Mouse (Mus musculus) adipocyte (in vitro differentiated cells): ENCODE results near the gene Rnf114.

ENCODE experiments used
- DNase-seq: peaks from one replicate; pipeline ENCODE4 v3.0.0-alpha.2; 2016; ENCODE audit warnings: low spot score

The Rnf114 gene

GRCm38 (mm10) chr2:167474218-167474617 lies 18.2 kb upstream of the Rnf114 start:
- DNase-seq: peak; percentile 53

DNA sequence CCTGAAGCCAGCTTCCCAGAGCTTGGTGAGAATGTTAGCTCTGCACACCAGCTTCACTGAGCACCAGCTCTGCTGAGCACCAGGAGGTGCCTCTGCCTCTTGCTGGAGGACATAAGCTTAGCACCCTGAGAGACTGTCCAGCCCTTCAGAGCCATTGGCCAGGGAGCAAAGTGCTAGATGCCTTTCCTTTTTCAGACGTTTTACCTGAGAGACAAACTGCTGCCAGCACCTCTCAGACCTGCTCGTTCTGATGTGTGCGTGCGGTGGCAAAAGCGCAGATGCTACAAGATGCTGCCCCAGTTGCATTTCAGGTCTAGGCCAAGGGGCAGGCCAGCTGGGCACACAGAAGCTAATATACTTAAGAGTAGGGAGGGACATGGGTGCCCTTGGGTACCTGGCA lies 16.8 kb upstream of the Rnf114 start:
- no peak for DNase-seq

DNA sequence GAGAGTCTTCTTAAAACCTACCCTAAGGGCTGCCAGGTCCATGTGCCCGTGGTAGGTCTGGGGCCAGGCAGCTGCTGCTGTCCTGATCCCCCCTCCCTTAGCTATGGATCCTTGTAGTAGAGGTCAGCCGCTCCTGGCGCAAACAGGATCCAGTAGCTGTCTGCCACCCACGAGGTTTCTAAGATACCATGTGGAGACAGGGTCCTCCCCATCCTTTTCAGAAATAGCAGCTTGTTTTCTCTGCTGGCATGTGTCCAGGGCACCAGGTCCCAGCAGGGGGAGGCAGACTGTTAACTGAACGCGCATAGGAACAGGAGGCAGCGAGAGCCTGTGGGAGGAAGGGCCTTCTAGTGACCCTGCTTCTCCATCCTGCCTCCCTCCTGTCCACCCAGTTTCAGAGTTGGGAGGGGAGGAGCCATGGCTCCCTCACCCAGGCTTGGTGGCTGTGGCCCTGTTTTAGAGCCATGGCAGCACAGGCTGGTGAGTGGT lies 16.2 kb upstream of the Rnf114 start:
- DNase-seq: peak; percentile 51

GRCm38 (mm10) chr2:167476762-167477161 lies 15.7 kb upstream of the Rnf114 start:
- no peak for DNase-seq

DNA sequence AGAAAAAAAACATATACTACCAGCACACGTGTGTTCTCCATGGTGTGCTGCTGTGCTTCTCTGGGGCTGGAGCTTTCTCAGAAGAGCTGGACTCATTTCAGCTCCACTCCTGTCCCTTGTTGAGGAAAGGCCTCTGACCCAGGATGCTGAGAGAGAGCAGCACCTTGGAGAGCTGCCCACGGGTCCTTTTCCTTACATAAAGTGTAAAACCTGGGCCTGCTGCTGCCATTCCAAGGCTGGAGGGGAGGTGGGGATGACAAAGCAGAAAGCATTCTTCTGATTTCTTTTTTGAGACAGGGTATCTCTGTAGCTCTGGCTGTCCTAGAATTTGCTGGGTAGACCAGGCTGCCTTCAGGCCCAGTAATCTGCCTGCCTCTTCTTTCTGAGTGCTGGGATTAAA lies 14.3 kb upstream of the Rnf114 start:
- peak; percentile 79 for DNase-seq

DNA sequence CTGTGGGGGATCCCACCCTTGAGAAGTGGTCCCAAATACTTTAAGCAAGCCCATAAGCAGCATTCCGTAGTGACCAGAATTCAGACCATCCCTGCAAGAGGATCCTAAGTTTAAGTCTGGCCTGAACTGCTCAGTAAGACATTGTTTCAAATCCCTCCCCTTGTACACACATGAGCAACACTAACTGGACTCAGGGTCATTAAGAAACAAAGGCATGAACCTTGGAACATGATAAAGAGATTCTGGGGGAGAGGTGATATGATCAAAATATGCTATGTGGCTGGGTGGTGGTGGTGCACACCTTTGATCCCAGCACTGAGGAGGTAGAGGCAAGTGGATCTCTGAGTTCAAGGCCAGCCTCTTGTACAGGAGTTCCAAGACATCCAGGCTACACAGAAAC lies 12.9 kb upstream of the Rnf114 start:
- no peak for DNase-seq

GRCm38 (mm10) chr2:167482681-167483080 lies 9.8 kb upstream of the Rnf114 start:
- no peak for DNase-seq

DNA sequence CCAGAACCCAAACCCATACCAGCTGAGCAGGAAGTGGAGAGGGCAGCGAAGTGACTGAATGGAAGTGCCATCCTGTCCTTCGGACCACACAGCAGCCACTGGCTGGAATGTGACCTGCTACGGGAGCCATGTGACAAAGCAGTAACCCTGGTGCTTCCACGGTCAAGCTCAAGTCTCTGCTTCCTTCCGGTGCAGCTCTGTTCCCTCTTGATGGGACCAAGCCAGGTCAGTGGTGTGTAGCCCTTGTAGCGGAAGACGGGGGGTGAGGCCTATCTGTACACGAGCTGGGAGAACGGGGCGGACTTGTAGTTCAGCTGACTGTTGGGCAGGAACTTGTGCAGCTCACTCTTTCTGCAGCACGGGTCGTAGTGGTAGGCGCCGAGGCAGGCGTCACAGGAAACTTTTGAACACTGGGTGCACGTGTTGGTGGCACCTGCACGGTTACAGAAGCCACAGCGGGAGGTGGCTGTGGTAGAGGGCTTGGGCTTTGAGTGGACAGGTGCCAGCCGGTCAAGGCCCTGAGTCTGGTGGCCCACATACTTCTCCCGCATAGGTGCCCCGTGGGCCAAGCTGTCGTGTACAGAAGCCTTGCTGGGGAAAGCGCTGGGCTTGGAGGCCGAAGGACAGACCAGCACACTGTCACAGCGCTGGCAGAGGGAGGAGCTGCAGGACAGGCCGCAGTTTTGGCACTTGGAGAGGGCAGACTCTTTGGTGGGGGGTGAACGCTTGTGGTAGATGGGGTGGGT lies 9.2 kb upstream of the Rnf114 start:
- no peak for DNase-seq

GRCm38 (mm10) chr2:167483827-167484410 lies 8.5 kb upstream of the Rnf114 start:
- no peak for DNase-seq

DNA sequence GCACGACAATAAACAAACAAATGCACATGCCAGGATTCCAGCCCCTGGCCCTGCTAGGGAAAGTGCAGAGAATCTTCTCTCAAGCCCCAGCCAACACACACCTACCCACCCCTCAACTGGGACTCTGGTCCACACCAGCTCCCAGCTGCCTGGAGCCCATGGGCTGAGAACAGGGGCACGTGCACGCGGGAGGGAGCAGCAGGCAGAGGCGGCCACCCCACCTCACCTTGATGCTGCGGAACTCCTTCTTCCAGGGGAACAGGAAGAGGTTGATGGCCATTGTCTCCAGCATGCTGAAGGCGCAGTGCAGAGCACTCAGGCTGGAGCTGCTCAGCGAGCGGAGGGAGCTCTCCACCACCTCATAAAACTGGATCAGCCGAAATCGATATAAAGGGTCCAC lies 7.5 kb upstream of the Rnf114 start:
- no peak for DNase-seq

DNA sequence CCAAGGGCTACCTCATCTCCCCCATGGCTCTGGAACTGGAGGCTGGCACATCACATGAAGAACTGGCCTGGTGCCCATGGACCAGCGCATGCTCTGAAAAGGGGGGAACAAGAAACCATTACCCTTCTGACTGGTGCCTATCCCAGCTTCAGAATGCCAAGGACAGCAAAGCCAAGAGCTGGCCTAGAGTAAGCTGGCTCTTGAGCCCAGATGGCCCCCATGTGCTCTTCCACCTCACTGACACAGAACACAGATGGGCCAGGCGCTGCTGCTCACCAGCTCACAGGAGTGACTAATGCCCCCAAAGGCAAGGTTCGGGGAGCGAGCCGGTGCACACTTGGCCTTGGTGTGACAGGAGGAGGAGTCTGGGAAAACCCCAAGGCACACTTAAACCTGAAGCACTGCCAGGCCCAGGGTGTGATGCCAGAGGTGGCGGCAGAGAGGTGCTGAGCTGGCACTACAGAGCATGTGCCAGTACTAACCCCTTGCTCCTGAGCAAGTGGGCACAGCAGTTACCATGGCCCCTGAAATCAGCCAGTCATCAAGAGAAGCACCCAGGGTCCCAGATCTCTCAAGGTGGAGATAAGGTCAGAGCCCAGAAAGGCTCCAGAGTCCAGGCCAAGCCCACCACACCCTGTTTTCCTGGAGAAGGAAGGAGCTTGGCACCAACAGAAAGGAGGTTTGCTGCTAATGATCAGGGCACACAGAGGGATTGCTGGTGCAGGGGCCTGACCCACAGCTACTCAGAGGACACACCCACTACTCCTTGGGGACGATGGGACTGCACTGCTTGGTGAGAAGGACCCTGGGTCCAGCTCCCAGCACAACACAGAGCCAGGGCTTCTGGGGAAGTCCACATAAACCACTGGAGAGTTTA lies 6.7 kb upstream of the Rnf114 start:
- DNase-seq: peak; percentile 80

DNA sequence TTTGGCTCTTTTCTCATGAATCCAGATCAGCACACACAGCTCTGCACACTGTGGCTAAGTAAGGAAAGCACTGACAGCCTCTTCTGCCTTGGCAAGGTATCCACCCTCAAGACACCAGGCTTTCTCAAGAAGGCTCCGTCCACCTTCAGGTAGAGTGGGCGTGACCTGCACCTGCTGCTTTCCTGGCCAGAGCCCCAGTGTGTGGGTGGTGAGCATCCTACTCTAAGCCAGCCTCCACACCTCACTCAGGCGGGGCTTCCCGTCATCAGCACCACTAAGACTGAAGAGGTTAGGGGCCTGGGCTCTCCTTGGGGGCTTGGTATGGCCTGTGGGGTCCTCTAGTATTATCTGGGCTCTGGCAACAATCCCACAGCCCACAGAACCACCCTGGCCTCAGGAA lies 5.9 kb upstream of the Rnf114 start:
- DNase-seq: no peak

DNA sequence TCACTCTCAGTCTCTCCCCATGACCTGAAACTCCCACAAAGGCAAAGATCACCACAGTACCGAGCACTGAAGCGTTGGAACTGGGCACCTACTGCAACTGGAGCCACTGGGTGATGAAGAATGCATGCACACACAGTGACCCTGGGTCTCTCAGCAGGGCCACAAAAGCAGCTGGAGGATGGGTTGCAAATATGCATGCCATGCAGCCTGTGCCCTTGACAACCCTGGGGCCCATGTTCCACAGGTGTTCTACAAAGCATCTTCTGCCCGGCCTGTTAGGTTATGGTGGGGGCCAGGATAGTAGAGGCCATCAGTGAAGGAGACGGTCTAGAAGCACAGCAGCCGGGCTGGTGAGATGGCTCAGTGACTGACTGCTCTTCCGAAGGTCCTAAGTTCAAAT lies 4.9 kb upstream of the Rnf114 start:
- DNase-seq: no peak

DNA sequence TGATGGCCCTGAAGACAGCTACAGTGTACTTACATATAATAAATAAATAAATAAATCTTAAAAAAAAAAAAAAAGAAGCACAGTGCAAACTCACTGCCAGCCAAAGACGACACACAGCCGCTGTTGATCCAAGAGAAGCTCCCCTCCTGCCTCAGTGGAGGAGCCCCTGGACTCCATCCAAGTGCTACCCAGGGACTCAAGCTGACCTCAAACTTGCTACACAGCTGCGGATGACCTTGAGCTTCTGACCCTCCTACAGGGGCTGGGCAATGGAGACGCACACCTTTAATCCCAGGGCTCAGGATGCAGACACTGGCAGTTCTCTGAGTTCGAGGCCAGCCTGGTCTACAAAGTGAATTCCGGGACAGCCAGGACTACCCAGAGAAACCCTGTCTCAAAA lies 4.5 kb upstream of the Rnf114 start:
- DNase-seq: no peak

DNA sequence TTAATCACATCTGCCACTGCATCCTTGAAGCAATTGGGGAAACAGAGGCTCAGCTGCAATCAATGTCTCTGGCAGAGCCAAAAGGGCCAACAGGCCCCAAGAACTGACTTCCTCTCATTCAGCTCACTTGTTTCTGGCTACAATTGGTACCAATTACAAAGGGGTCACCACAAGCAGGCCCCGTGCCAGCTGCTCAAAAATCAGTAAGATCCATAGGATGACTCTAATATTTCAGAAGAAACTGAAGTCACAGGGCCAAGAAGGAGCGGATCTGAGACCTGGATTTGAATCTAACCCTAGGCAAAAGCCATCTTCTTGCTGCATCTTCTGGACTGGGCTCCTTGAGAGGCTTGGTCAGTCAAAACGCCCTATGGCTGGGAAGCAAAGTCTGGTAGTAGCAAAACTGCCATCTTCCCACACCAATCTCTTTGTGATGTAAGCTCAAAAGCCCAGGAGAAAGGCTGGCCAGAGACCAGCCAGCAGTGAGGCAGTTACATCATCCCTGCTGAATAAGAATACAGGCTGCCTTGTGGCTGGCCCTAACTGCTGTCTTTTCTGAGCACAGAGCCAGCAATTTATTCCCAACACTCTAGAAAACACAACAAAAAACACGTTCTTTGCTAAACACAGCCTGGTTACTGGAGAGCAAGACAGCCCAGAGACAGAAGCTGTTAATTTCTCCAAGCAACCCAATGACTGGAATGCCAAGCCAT lies 1.5 kb upstream of the Rnf114 start:
- peak; percentile 93 for DNase-seq

- peak; percentile 96 for DNase-seq
Observed at GRCm38 (mm10) chr2:167492713-167493636, 530 bp downstream of the Rnf114 start, which contains the start of gene Spata2. Gene Spata2, minus strand, starts transcription at chr2:167492887.

GRCm38 (mm10) chr2:167496437-167496836 lies 4.0 kb downstream of the Rnf114 start:
- DNase-seq: no peak

DNA sequence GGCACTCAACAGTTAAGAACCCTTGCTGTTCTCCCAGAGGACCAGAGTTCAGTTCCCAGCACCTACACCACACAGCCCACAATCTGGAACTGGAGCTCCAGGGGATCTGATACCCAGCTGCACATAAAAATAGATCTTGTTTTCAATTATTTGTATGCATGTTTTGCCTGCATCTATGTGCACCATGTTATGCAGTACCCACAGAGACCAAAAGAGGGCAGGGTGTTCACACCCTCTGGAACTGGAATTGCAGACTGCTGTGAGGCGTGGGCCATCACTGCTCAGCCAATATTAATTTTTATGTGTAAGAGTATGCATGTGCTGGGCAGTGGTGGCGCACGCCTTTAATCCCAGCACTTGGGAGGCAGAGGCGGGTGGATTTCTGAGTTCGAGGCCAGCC lies 4.8 kb downstream of the Rnf114 start:
- no peak for DNase-seq

GRCm38 (mm10) chr2:167502554-167503252 lies 10.3 kb downstream of the Rnf114 start:
- no peak for DNase-seq

- peak; percentile 76 for DNase-seq
Observed at GRCm38 (mm10) chr2:167503253-167503895, 10.9 kb downstream of the Rnf114 start.
